Mouse (Mus musculus) ovary, adult 2 months (tissue): ENCODE measurements around the gene H2al1o. TPM values are rescaled to one million over a fixed set of nuclear protein-coding genes. Genes with fewer than 3 reads are reported as not detected.

Source experiments
- polyA plus RNA-seq: library from polyadenylated mRNA; depleted of rRNA; stranded (reverse); fragments of >200 nt; gene quantifications from 2 replicates; pipeline ENCODE4 v1.2.3, GENCODE M21; 2012; rRNA removed

Gene H2al1o
- polyA plus RNA-seq, result not detected in 2 replicates

GRCm38 (mm10) chrX:9572309-9572708, at the start of gene H2al1o:
Gene H2al1o, minus strand, starts transcription at chrX:9572409.

Other genes starting within 250 kb of the H2al1o start
- gene H2al1k, start 221.8 kb downstream of the H2al1o start, polyA plus RNA-seq, result 0.57 TPM in 1 of 2 replicates, not detected in the other
- 0.63 and 0.64 TPM in 2 replicates for gene Cybb, start 84.6 kb downstream of the H2al1o start, polyA plus RNA-seq
- 4.5 and 5.0 TPM in 2 replicates for gene Dynlt3, start 90.6 kb upstream of the H2al1o start, polyA plus RNA-seq